Mouse (Mus musculus) embryonic facial prominence, embryonic 12.5 days (tissue): ENCODE results near the gene Prlhr. TPM values are rescaled to one million over a fixed set of nuclear protein-coding genes. Genes with fewer than 3 reads are reported as not detected.

Experiments used
- ATAC-seq: fragments of 200-750 bp; cut with Nextera tagmentation; 2 replicates; pipeline ENCODE4 v1.8.0; 2017; ENCODE audit not compliant: insufficient number of reproducible peaks, insufficient read depth, low FRiP score, low TSS enrichment
- H3K27ac ChIP-seq: fragments of 300-500 bp; sonication (generic); 2 replicates; pipeline ENCODE4 v1.5.1; 2016; ENCODE audit warnings: mild to moderate bottlenecking
- H3K27me3 ChIP-seq: fragments of 300-500 bp; sonication (generic); 2 replicates; pipeline ENCODE4 v1.6.1; 2016; ENCODE audit warnings: mild to moderate bottlenecking, moderate library complexity
- H3K36me3 ChIP-seq: fragments of 300-500 bp; sonication (generic); 2 replicates; pipeline ENCODE4 v1.6.1; 2016; ENCODE audit warnings: mild to moderate bottlenecking
- H3K4me1 ChIP-seq: fragments of 300-500 bp; sonication (generic); 2 replicates; pipeline ENCODE4 v1.6.1; 2016
- H3K4me2 ChIP-seq: fragments of 300-500 bp; sonication (generic); replicated peaks from 2 replicates; pipeline ENCODE4 v1.6.1; 2016; ENCODE audit warnings: mild to moderate bottlenecking, moderate library complexity
- H3K4me3 ChIP-seq: fragments of 300-500 bp; sonication (generic); 2 replicates; pipeline ENCODE4 v1.5.1; 2016; ENCODE audit warnings: mild to moderate bottlenecking
- H3K9ac ChIP-seq: fragments of 300-500 bp; sonication (generic); 2 replicates; pipeline ENCODE4 v1.6.1; 2016; ENCODE audit warnings: mild to moderate bottlenecking, moderate library complexity
- H3K9me3 ChIP-seq: fragments of 300-500 bp; sonication (generic); 2 replicates; pipeline ENCODE4 v1.6.1; 2016; ENCODE audit warnings: mild to moderate bottlenecking, moderate library complexity
- WGBS: fragments of 180-500 bp; shearing (Covaris S2); methylation state at CpG from one replicate; pipeline ENCODE4 v1.1.7; 2016; 5-methylcytosine and 5-hydroxymethylcytosine counted together
- polyA plus RNA-seq: library from polyadenylated mRNA; unstranded; fragments of >200 nt; fragmentation: Nextera tagmentation; extraction: Ambion mirVana; gene quantifications from 2 replicates; pipeline ENCODE4 v1.2.1, GENCODE M21; 2016

The Prlhr gene
- polyA plus RNA-seq = not detected in 2 replicates

GRCm38 (mm10) chr19:60468254-60468762 lies at the start of gene Prlhr:
TSS of gene Prlhr (minus strand) at chr19:60468304.
- H3K4me3 ChIP-seq = peak within 1 kb of the TSS; percentile 24
- WGBS = 8% methylated on average over 17 of the region's 17 CpGs
- H3K9me3 ChIP-seq = no peaks in the 10 kb centered on the region
- peak within 1 kb of the TSS; percentile 50 for H3K4me2 ChIP-seq
- no peak within 1 kb of the TSS for H3K9ac ChIP-seq
- no peak for ATAC-seq
- H3K4me1 ChIP-seq = peaks cover 13% of the 10 kb centered on the region; the same call in 1 of the 2 replicates
- H3K27me3 ChIP-seq = peaks cover 46% of the 10 kb centered on the region
- no peak within 1 kb of the TSS for H3K27ac ChIP-seq
- no peaks in the 10 kb centered on the region for H3K36me3 ChIP-seq

- no peaks in the 10 kb centered on the region for H3K36me3 ChIP-seq
- 67% methylated on average over 2 of the region's 2 CpGs for WGBS
- no peak overlapping the region for H3K4me3 ChIP-seq
- no peak overlapping the region for H3K27ac ChIP-seq
- no peak for ATAC-seq
- H3K9me3 ChIP-seq = no peaks in the 10 kb centered on the region
- no peaks in the 10 kb centered on the region for H3K4me1 ChIP-seq
- H3K27me3 ChIP-seq = no peaks in the 10 kb centered on the region
- H3K4me2 ChIP-seq = no peak overlapping the region
- H3K9ac ChIP-seq = no peak overlapping the region
Measured at GRCm38 (mm10) chr19:60515064-60515463, 47.0 kb upstream of the Prlhr start.

GRCm38 (mm10) chr19:60513431-60513830 lies 45.3 kb upstream of the Prlhr start:
- no peaks in the 10 kb centered on the region for H3K36me3 ChIP-seq

GRCm38 (mm10) chr19:60500209-60500608 lies 32.1 kb upstream of the Prlhr start:
- H3K9me3 ChIP-seq = no peaks in the 10 kb centered on the region
- no peaks in the 10 kb centered on the region for H3K27me3 ChIP-seq
- H3K27ac ChIP-seq = no peak overlapping the region
- no peaks in the 10 kb centered on the region for H3K36me3 ChIP-seq
- no peaks in the 10 kb centered on the region for H3K4me1 ChIP-seq
- no peak overlapping the region for H3K4me3 ChIP-seq
- H3K4me2 ChIP-seq = no peak overlapping the region
- no peak overlapping the region for H3K9ac ChIP-seq
- ATAC-seq = no peak

More at GRCm38 (mm10) chr19:60513431-60513830, 45.3 kb upstream of the Prlhr start:
- H3K27me3 ChIP-seq = no peaks in the 10 kb centered on the region
- H3K27ac ChIP-seq = no peak overlapping the region
- no peaks in the 10 kb centered on the region for H3K4me1 ChIP-seq
- no peaks in the 10 kb centered on the region for H3K9me3 ChIP-seq
- no peak for ATAC-seq
- no peak overlapping the region for H3K4me2 ChIP-seq
- no peak overlapping the region for H3K9ac ChIP-seq
- H3K4me3 ChIP-seq = no peak overlapping the region
- WGBS = 59% methylated on average over 3 of the region's 3 CpGs

GRCm38 (mm10) chr19:60497171-60497570 lies 29.1 kb upstream of the Prlhr start:
- no peak overlapping the region for H3K4me3 ChIP-seq
- no peak overlapping the region for H3K9ac ChIP-seq
- no peaks in the 10 kb centered on the region for H3K9me3 ChIP-seq
- no peaks in the 10 kb centered on the region for H3K4me1 ChIP-seq
- H3K27me3 ChIP-seq = no peaks in the 10 kb centered on the region
- no peak overlapping the region for H3K4me2 ChIP-seq
- H3K27ac ChIP-seq = no peak overlapping the region
- WGBS = 68% methylated on average over 4 of the region's 4 CpGs
- no peaks in the 10 kb centered on the region for H3K36me3 ChIP-seq
- no peak for ATAC-seq

- no peaks in the 10 kb centered on the region for H3K36me3 ChIP-seq
- WGBS = 61% methylated on average over 3 of the region's 3 CpGs
Measured at GRCm38 (mm10) chr19:60495772-60496171, 27.7 kb upstream of the Prlhr start.

GRCm38 (mm10) chr19:60489566-60489965 lies 21.5 kb upstream of the Prlhr start:
- Histone ChIP-seq H3K9ac (no peak overlapping the region), H3K36me3 (no peaks in the 10 kb centered on the region), H3K27me3 (no peaks in the 10 kb centered on the region), H3K4me2 (no peak overlapping the region), H3K27ac (no peak overlapping the region), H3K9me3 (no peaks in the 10 kb centered on the region), H3K4me3 (no peak overlapping the region), H3K4me1 (no peaks in the 10 kb centered on the region)
- 82% methylated on average over 1 of the region's 1 CpGs for WGBS
- ATAC-seq = no peak

More at GRCm38 (mm10) chr19:60495772-60496171, 27.7 kb upstream of the Prlhr start:
- Histone ChIP-seq H3K4me2 (no peak overlapping the region), H3K27me3 (no peaks in the 10 kb centered on the region), H3K9ac (no peak overlapping the region), H3K4me3 (no peak overlapping the region), H3K4me1 (no peaks in the 10 kb centered on the region), H3K9me3 (no peaks in the 10 kb centered on the region), H3K27ac (no peak overlapping the region)
- ATAC-seq = no peak

GRCm38 (mm10) chr19:60485261-60485660 lies 17.2 kb upstream of the Prlhr start:
- Histone ChIP-seq H3K27ac (no peak overlapping the region), H3K27me3 (no peaks in the 10 kb centered on the region), H3K4me2 (no peak overlapping the region), H3K9ac (no peak overlapping the region), H3K36me3 (no peaks in the 10 kb centered on the region), H3K4me1 (no peaks in the 10 kb centered on the region), H3K4me3 (no peak overlapping the region), H3K9me3 (no peaks in the 10 kb centered on the region)
- no peak for ATAC-seq

GRCm38 (mm10) chr19:60478859-60479258 lies 10.8 kb upstream of the Prlhr start:
- no peaks in the 10 kb centered on the region for H3K9me3 ChIP-seq
- H3K27me3 ChIP-seq = no peaks in the 10 kb centered on the region
- H3K4me1 ChIP-seq = no peaks in the 10 kb centered on the region
- WGBS = 53% methylated on average over 1 of the region's 1 CpGs
- no peak overlapping the region for H3K4me2 ChIP-seq
- H3K4me3 ChIP-seq = no peak overlapping the region
- H3K27ac ChIP-seq = no peak overlapping the region
- H3K36me3 ChIP-seq = no peaks in the 10 kb centered on the region
- no peak overlapping the region for H3K9ac ChIP-seq
- no peak for ATAC-seq

- no peak overlapping the region for H3K9ac ChIP-seq
- 34% methylated on average over 2 of the region's 2 CpGs for WGBS
- no peak for ATAC-seq
- no peaks in the 10 kb centered on the region for H3K27me3 ChIP-seq
- no peaks in the 10 kb centered on the region for H3K9me3 ChIP-seq
- H3K36me3 ChIP-seq = no peaks in the 10 kb centered on the region
- H3K4me3 ChIP-seq = no peak overlapping the region
- no peaks in the 10 kb centered on the region for H3K4me1 ChIP-seq
- H3K27ac ChIP-seq = no peak overlapping the region
- no peak overlapping the region for H3K4me2 ChIP-seq
Measured at GRCm38 (mm10) chr19:60477788-60478187, 9.7 kb upstream of the Prlhr start.

- no peak overlapping the region for H3K27ac ChIP-seq
- H3K36me3 ChIP-seq = no peaks in the 10 kb centered on the region
- H3K4me1 ChIP-seq = peaks cover 13% of the 10 kb centered on the region; the same call in 1 of the 2 replicates
- no peak for ATAC-seq
- no peaks in the 10 kb centered on the region for H3K9me3 ChIP-seq
- H3K4me3 ChIP-seq = no peak overlapping the region
- peaks cover 46% of the 10 kb centered on the region for H3K27me3 ChIP-seq
- H3K4me2 ChIP-seq = no peak overlapping the region
- WGBS = 1% methylated on average over 10 of the region's 10 CpGs
- H3K9ac ChIP-seq = no peak overlapping the region
Measured at GRCm38 (mm10) chr19:60468846-60469245, 742 bp upstream of the Prlhr start.

- Histone ChIP-seq H3K4me2 (peak overlapping the region; percentile 50), H3K27me3 (peaks cover 46% of the 10 kb centered on the region), H3K9ac (no peak overlapping the region), H3K4me3 (peak overlapping the region; percentile 24), H3K27ac (no peak overlapping the region), H3K9me3 (no peaks in the 10 kb centered on the region), H3K36me3 (no peaks in the 10 kb centered on the region), H3K4me1 (peaks cover 13% of the 10 kb centered on the region; the same call in 1 of the 2 replicates)
- ATAC-seq = no peak
- WGBS = 15% methylated on average over 31 of the region's 31 CpGs
Measured at GRCm38 (mm10) chr19:60467588-60468007, 506 bp downstream of the Prlhr start.
